Mouse (Mus musculus): Measurements from ENCODE around the gene Vgll4. TPM values are rescaled to one million over a fixed set of nuclear protein-coding genes. Genes with fewer than 3 reads are reported as not detected.

Vgll4 gene
- polyA plus RNA-seq, 1 experiment from 2014 or later = 101 TPM

- Histone ChIP-seq H3K9me3 (ENCODE audit: control insufficient read depth, low read length) (no peaks in the 10 kb centered on the region), H3K9ac (ENCODE audit: low read length) (no peak overlapping the region), H3K36me3 (ENCODE audit: control insufficient read depth, insufficient read depth, low read length) (no peaks in the 10 kb centered on the region), H3K4me1 (ENCODE audit: control insufficient read depth, insufficient read depth, low read length) (no peaks in the 10 kb centered on the region), H3K4me3 (ENCODE audit: low read depth, low read length) (no peak overlapping the region), H3K4me2 (ENCODE audit: low read depth, severe bottlenecking) (no peak overlapping the region), H3K27me3 (ENCODE audit: control insufficient read depth, insufficient read depth, low read length) (no peaks in the 10 kb centered on the region), H3K27ac (replicated peaks; ENCODE audit: low read depth, low read length) (no peak overlapping the region)
- 78% methylated on average over 8 of the region's 8 CpGs for WGBS
- no peak for DNase-seq (ENCODE audit: low spot score)
- ATAC-seq (ENCODE audit: insufficient number of reproducible peaks, low FRiP score, low TSS enrichment, low read depth) = no peak
These were observed 28.5 kb downstream of the Vgll4 start for GRCm38 (mm10) chr6:114941201-114941849.

GRCm38 (mm10) chr6:114939666-114940065 lies 30.1 kb downstream of the Vgll4 start:
- WGBS = 88% methylated on average over 2 of the region's 2 CpGs
- Histone ChIP-seq H3K9ac (ENCODE audit: low read length) (no peak overlapping the region), H3K36me3 (ENCODE audit: control insufficient read depth, insufficient read depth, low read length) (no peaks in the 10 kb centered on the region), H3K9me3 (ENCODE audit: control insufficient read depth, low read length) (no peaks in the 10 kb centered on the region), H3K4me2 (ENCODE audit: low read depth, severe bottlenecking) (no peak overlapping the region), H3K4me3 (ENCODE audit: low read depth, low read length) (no peak overlapping the region), H3K27me3 (ENCODE audit: control insufficient read depth, insufficient read depth, low read length) (no peaks in the 10 kb centered on the region), H3K27ac (replicated peaks; ENCODE audit: low read depth, low read length) (no peak overlapping the region), H3K4me1 (ENCODE audit: control insufficient read depth, insufficient read depth, low read length) (no peaks in the 10 kb centered on the region)
- ATAC-seq (ENCODE audit: insufficient number of reproducible peaks, low FRiP score, low TSS enrichment, low read depth) (no peak), DNase-seq (ENCODE audit: low spot score) (no peak)

- Histone ChIP-seq H3K4me2 (ENCODE audit: low read depth, severe bottlenecking) (no peak overlapping the region), H3K9ac (ENCODE audit: low read length) (no peak overlapping the region), H3K4me3 (ENCODE audit: low read depth, low read length) (no peak overlapping the region), H3K9me3 (ENCODE audit: control insufficient read depth, low read length) (no peaks in the 10 kb centered on the region), H3K27me3 (ENCODE audit: control insufficient read depth, insufficient read depth, low read length) (no peaks in the 10 kb centered on the region), H3K27ac (replicated peaks; ENCODE audit: low read depth, low read length) (no peak overlapping the region), H3K36me3 (ENCODE audit: control insufficient read depth, insufficient read depth, low read length) (no peaks in the 10 kb centered on the region), H3K4me1 (ENCODE audit: control insufficient read depth, insufficient read depth, low read length) (0 out of 2 replicates have a peak, but pooled peaks cover 3% of the 10 kb centered on the region)
- DNase-seq (ENCODE audit: low spot score) = no peak
- no peak for ATAC-seq (ENCODE audit: insufficient number of reproducible peaks, low FRiP score, low TSS enrichment, low read depth)
- 67% methylated on average over 5 of the region's 5 CpGs for WGBS
These were observed 32.9 kb downstream of the Vgll4 start for GRCm38 (mm10) chr6:114936941-114937313.

GRCm38 (mm10) chr6:114936297-114936940 lies 33.4 kb downstream of the Vgll4 start:
- H3K36me3 ChIP-seq (ENCODE audit: control insufficient read depth, insufficient read depth, low read length) = no peaks in the 10 kb centered on the region
- DNase-seq (ENCODE audit: low spot score) (no peak), ATAC-seq (ENCODE audit: insufficient number of reproducible peaks, low FRiP score, low TSS enrichment, low read depth) (no peak)
- H3K4me2 ChIP-seq (ENCODE audit: low read depth, severe bottlenecking) = no peak overlapping the region
- no peaks in the 10 kb centered on the region for H3K9me3 ChIP-seq (ENCODE audit: control insufficient read depth, low read length)
- H3K27ac ChIP-seq (replicated peaks; ENCODE audit: low read depth, low read length) = no peak overlapping the region
- H3K4me3 ChIP-seq (ENCODE audit: low read depth, low read length) = no peak overlapping the region
- 79% methylated on average over 19 of the region's 19 CpGs for WGBS
- no peak overlapping the region for H3K9ac ChIP-seq (ENCODE audit: low read length)
- H3K27me3 ChIP-seq (ENCODE audit: control insufficient read depth, insufficient read depth, low read length) = no peaks in the 10 kb centered on the region
- 0 out of 2 replicates have a peak, but pooled peaks cover 3% of the 10 kb centered on the region for H3K4me1 ChIP-seq (ENCODE audit: control insufficient read depth, insufficient read depth, low read length)

- H3K9me3 ChIP-seq (ENCODE audit: control insufficient read depth, low read length) = no peaks in the 10 kb centered on the region
- H3K27ac ChIP-seq (replicated peaks; ENCODE audit: low read depth, low read length) = no peak overlapping the region
- no peak overlapping the region for H3K4me3 ChIP-seq (ENCODE audit: low read depth, low read length)
- no peaks in the 10 kb centered on the region for H3K36me3 ChIP-seq (ENCODE audit: control insufficient read depth, insufficient read depth, low read length)
- ATAC-seq (ENCODE audit: insufficient number of reproducible peaks, low FRiP score, low TSS enrichment, low read depth) (no peak), DNase-seq (ENCODE audit: low spot score) (no peak)
- WGBS = 59% methylated on average over 3 of the region's 3 CpGs
- H3K27me3 ChIP-seq (ENCODE audit: control insufficient read depth, insufficient read depth, low read length) = no peaks in the 10 kb centered on the region
- H3K4me2 ChIP-seq (ENCODE audit: low read depth, severe bottlenecking) = no peak overlapping the region
- H3K9ac ChIP-seq (ENCODE audit: low read length) = no peak overlapping the region
- peaks cover 7% of the 10 kb centered on the region for H3K4me1 ChIP-seq (ENCODE audit: control insufficient read depth, insufficient read depth, low read length)
These were observed 34.4 kb downstream of the Vgll4 start for GRCm38 (mm10) chr6:114935362-114935761.

GRCm38 (mm10) chr6:114934045-114934444 lies 35.7 kb downstream of the Vgll4 start:
- no peak for ATAC-seq (ENCODE audit: insufficient number of reproducible peaks, low FRiP score, low TSS enrichment, low read depth)
- Histone ChIP-seq H3K9me3 (ENCODE audit: control insufficient read depth, low read length) (no peaks in the 10 kb centered on the region), H3K4me1 (ENCODE audit: control insufficient read depth, insufficient read depth, low read length) (peaks cover 14% of the 10 kb centered on the region), H3K4me2 (ENCODE audit: low read depth, severe bottlenecking) (no peak overlapping the region), H3K9ac (ENCODE audit: low read length) (no peak overlapping the region), H3K4me3 (ENCODE audit: low read depth, low read length) (no peak overlapping the region), H3K36me3 (ENCODE audit: control insufficient read depth, insufficient read depth, low read length) (no peaks in the 10 kb centered on the region), H3K27ac (replicated peaks; ENCODE audit: low read depth, low read length) (no peak overlapping the region), H3K27me3 (ENCODE audit: control insufficient read depth, insufficient read depth, low read length) (no peaks in the 10 kb centered on the region)
- WGBS = 90% methylated on average over 11 of the region's 11 CpGs
- no peak for DNase-seq (ENCODE audit: low spot score)

GRCm38 (mm10) chr6:114932991-114933392 lies 36.8 kb downstream of the Vgll4 start:
- H3K27ac ChIP-seq (replicated peaks; ENCODE audit: low read depth, low read length) = no peak overlapping the region
- WGBS = 91% methylated on average over 3 of the region's 3 CpGs
- DNase-seq (ENCODE audit: low spot score) = no peak

GRCm38 (mm10) chr6:114932116-114932500 lies 37.7 kb downstream of the Vgll4 start:
- Histone ChIP-seq H3K4me3 (ENCODE audit: low read depth, low read length) (no peak overlapping the region), H3K9me3 (ENCODE audit: control insufficient read depth, low read length) (no peaks in the 10 kb centered on the region), H3K9ac (ENCODE audit: low read length) (no peak overlapping the region), H3K36me3 (ENCODE audit: control insufficient read depth, insufficient read depth, low read length) (no peaks in the 10 kb centered on the region), H3K27ac (replicated peaks; ENCODE audit: low read depth, low read length) (no peak overlapping the region), H3K4me1 (ENCODE audit: control insufficient read depth, insufficient read depth, low read length) (peaks cover 14% of the 10 kb centered on the region), H3K27me3 (ENCODE audit: control insufficient read depth, insufficient read depth, low read length) (no peaks in the 10 kb centered on the region), H3K4me2 (ENCODE audit: low read depth, severe bottlenecking) (no peak overlapping the region)
- ATAC-seq (ENCODE audit: insufficient number of reproducible peaks, low FRiP score, low TSS enrichment, low read depth) (no peak), DNase-seq (ENCODE audit: low spot score) (no peak)
- WGBS = 83% methylated on average over 5 of the region's 5 CpGs

More at GRCm38 (mm10) chr6:114932991-114933392, 36.8 kb downstream of the Vgll4 start:
- H3K36me3 ChIP-seq (ENCODE audit: control insufficient read depth, insufficient read depth, low read length) = no peaks in the 10 kb centered on the region
- no peak for ATAC-seq (ENCODE audit: insufficient number of reproducible peaks, low FRiP score, low TSS enrichment, low read depth)
- no peaks in the 10 kb centered on the region for H3K9me3 ChIP-seq (ENCODE audit: control insufficient read depth, low read length)
- peaks cover 14% of the 10 kb centered on the region for H3K4me1 ChIP-seq (ENCODE audit: control insufficient read depth, insufficient read depth, low read length)
- H3K27me3 ChIP-seq (ENCODE audit: control insufficient read depth, insufficient read depth, low read length) = no peaks in the 10 kb centered on the region
- H3K9ac ChIP-seq (ENCODE audit: low read length) = no peak overlapping the region
- H3K4me3 ChIP-seq (ENCODE audit: low read depth, low read length) = no peak overlapping the region
- H3K4me2 ChIP-seq (ENCODE audit: low read depth, severe bottlenecking) = no peak overlapping the region
